Mouse (Mus musculus) C2C12 (cell line): ENCODE measurements around the gene Arhgap24. TPM values are rescaled to one million over a fixed set of nuclear protein-coding genes. Genes with fewer than 3 reads are reported as not detected.
"Not testable (repeated sequence)": the region's sequence is repeated elsewhere in the genome, so short reads cannot be mapped to it uniquely, and the experiment has no call there.

Experiments used
- H3K27me3 ChIP-seq: one replicate; pipeline ENCODE4 v1.6.1; 2011; ENCODE audit not compliant: control insufficient read depth, insufficient read depth, insufficient read length
- H3K36me3 ChIP-seq: one replicate; pipeline ENCODE4 v1.6.1; 2011; ENCODE audit not compliant: control insufficient read depth, insufficient read depth
- H3K4me3 ChIP-seq: one replicate; pipeline ENCODE4 v1.5.1; 2011; ENCODE audit warnings: mild to moderate bottlenecking, control low read depth; ENCODE audit not compliant: poor library complexity, insufficient read depth, severe bottlenecking
- H3K79me2 ChIP-seq: one replicate; pipeline ENCODE4 v1.6.1; 2011; ENCODE audit not compliant: control insufficient read depth, insufficient read depth
- H3K79me3 ChIP-seq: one replicate; pipeline ENCODE4 v1.6.1; 2011; ENCODE audit warnings: low read depth, control low read depth
- H3ac ChIP-seq: one replicate; pipeline ENCODE3; 2011; ENCODE audit warnings: low read depth; ENCODE audit not compliant: control insufficient read depth, insufficient read length
- CEBPB ChIP-seq: IDR thresholded peaks from one replicate; pipeline ENCODE4 v1.6.1; 2011; ENCODE audit warnings: low read depth, mild to moderate bottlenecking, control low read depth, moderate library complexity
- CTCF ChIP-seq: IDR thresholded peaks from one replicate; pipeline ENCODE4 v1.5.1; 2011; ENCODE audit not compliant: control insufficient read depth, insufficient read depth, insufficient read length
- FOSL1 ChIP-seq: IDR thresholded peaks from one replicate; pipeline ENCODE4 v1.8.0; 2011; ENCODE audit warnings: mild to moderate bottlenecking, low read length; ENCODE audit not compliant: poor library complexity, insufficient read depth, severe bottlenecking
- MAX ChIP-seq: IDR thresholded peaks from one replicate; pipeline ENCODE4 v1.6.1; 2011; ENCODE audit warnings: mild to moderate bottlenecking, control low read depth
- MYOD1 ChIP-seq: IDR thresholded peaks from one replicate; pipeline ENCODE4 v1.6.1; 2011; ENCODE audit warnings: low read depth; ENCODE audit not compliant: control insufficient read depth, insufficient read length
- MYOG ChIP-seq: IDR thresholded peaks from one replicate; pipeline ENCODE4 v1.6.1; 2011; ENCODE audit not compliant: control insufficient read depth, insufficient read length; ENCODE audit errors: extremely low read depth
- USF1 ChIP-seq: IDR thresholded peaks from one replicate; pipeline ENCODE4 v1.6.1; 2011; ENCODE audit warnings: low read depth, mild to moderate bottlenecking, control low read depth, moderate library complexity
- polyA plus RNA-seq: library from polyadenylated mRNA; unstranded; fragments of >200 nt; fragmentation: generic; extraction: Trizol; gene quantifications from one replicate; pipeline ENCODE4 v1.2.1, GENCODE M21; 2012; ENCODE audit warnings: missing spikeins

Gene Arhgap24
- polyA plus RNA-seq, 1 experiment = 2.9 TPM

DNA sequence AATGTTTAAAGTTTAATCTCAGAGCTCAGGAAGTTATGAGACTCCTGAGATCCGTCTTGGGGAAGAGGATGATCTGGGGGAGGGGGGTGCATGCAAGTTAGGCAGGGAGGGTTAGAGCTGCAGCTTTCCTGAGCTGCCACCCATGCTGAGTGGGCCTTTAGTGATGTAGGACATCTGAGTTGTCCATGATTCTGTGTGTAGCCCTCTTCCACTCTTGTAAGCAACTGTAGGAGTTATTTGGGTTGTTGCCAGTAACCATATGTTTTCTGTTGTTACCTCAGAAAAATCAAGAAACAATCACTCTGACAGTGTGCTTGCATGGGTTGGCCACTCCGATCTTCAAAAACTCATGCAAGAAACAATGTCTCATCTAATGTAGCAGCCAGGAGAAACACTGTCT, 370.6 kb downstream of the Arhgap24 start:
- no peaks in the 10 kb centered on the region for H3K79me3 ChIP-seq
- no peak overlapping the region for H3K4me3 ChIP-seq
- TF ChIP-seq USF1 = no peak
- TF ChIP-seq FOSL1 = no peak
- TF ChIP-seq MYOD1 = no peak
- no peak for TF ChIP-seq MYOG
- no peak for TF ChIP-seq MAX
- TF ChIP-seq CEBPB = no peak
- no peak for TF ChIP-seq CTCF
- H3K27me3 ChIP-seq = no peaks in the 10 kb centered on the region
- no peaks in the 10 kb centered on the region for H3K79me2 ChIP-seq
- no peak overlapping the region for H3ac ChIP-seq
- H3K36me3 ChIP-seq = no peaks in the 10 kb centered on the region

DNA sequence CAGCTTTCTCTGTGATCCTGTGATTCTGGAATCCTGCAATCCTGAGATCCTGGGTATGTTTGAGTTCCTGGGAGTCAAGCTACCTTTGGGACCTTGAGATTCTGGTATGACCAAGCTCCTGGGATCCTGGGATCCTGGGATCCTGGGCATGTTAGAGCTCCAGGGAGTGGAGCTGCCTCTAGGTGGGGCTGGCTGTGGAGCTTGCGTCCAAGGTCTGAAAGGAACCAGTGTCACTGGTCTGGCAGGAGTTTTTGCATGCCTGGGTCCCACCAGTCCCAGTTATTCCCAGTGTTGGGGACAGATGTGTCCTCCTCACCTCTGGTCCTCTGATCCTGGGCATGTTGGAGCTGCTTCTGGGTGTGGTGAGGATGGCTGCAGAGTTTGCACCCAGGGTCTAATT, 372.6 kb downstream of the Arhgap24 start:
- no peak overlapping the region for H3ac ChIP-seq
- no peak overlapping the region for H3K4me3 ChIP-seq
- TF ChIP-seq MYOG (no peak), MYOD1 (no peak), FOSL1 (no peak), USF1 (no peak), CTCF (no peak), CEBPB (no peak), MAX (no peak)
- H3K79me2 ChIP-seq = no peaks in the 10 kb centered on the region
- H3K27me3 ChIP-seq = no peaks in the 10 kb centered on the region
- H3K36me3 ChIP-seq = no peaks in the 10 kb centered on the region
- H3K79me3 ChIP-seq = no peaks in the 10 kb centered on the region

DNA sequence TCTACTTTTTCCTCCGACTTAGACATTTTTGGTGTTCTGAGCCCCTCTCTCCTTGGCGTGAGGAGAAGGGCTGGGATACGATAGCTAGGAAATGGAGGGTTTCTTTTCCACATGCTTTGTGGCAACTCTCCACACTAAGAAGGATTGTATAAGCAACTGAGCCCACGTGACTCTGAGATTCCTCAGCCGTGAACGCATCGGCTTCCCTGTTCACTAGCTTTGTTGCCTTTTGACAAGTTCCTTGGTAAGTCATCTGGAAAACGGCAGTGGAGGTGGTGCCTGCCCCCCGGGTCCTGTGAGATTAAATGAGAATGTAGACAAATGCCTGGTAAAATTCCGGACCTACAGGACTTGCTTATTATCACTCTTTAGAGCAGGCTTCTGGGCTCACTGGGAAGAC, 374.6 kb downstream of the Arhgap24 start:
- TF ChIP-seq CTCF (no peak), MYOD1 (no peak), USF1 (no peak)
- H3K27me3 ChIP-seq = no peaks in the 10 kb centered on the region
- H3K4me3 ChIP-seq = no peak overlapping the region
- no peaks in the 10 kb centered on the region for H3K36me3 ChIP-seq
- H3K79me3 ChIP-seq = no peaks in the 10 kb centered on the region
- H3K79me2 ChIP-seq = no peaks in the 10 kb centered on the region
- H3ac ChIP-seq = no peak overlapping the region

DNA sequence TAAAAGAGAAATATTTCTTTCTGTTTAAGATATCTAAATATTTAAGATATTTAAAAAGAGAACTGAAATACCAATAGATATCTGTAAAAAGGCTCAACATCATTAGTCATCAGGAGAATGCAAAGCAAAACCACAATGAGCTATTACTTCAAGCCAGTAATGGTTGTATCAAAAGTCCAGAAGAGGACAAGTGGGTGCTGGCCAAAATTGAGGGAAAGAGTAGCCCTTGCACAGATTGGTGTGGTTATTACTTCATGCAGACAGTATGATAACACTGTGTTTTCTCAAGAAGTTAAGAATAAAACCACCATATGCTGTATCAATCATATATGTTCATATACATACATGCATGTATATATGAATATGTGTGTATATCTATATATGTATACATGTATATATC, 376.9 kb downstream of the Arhgap24 start:
- no peaks in the 10 kb centered on the region for H3K79me2 ChIP-seq
- no peak overlapping the region for H3K4me3 ChIP-seq
- no peak overlapping the region for H3ac ChIP-seq
- no peaks in the 10 kb centered on the region for H3K36me3 ChIP-seq
- no peaks in the 10 kb centered on the region for H3K79me3 ChIP-seq
- no peaks in the 10 kb centered on the region for H3K27me3 ChIP-seq
- no peak for TF ChIP-seq MYOG
- no peak for TF ChIP-seq MYOD1
- no peak for TF ChIP-seq USF1
- TF ChIP-seq CTCF = no peak
- TF ChIP-seq MAX = no peak
- no peak for TF ChIP-seq CEBPB
- TF ChIP-seq FOSL1 = no peak

DNA sequence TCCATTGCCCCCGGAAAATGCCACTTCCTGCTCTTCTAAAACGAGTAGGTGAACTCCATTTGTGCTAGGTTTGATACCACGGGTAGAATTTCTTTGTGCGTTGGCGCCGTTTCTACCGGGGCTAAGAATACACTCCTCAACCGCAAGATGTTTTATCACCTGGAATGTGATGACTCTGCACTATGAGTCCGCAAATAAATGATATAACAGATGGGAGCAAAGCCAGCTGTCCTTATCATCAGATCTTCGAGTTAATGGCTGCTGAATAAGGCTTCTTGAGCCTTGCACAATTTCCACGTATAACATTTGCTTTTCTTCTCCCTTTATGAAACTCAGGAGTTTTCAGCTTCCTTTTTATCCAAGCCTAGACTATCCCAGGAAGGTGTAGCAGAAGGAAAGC, 378.6 kb downstream of the Arhgap24 start:
- Histone ChIP-seq H3K36me3 (no peaks in the 10 kb centered on the region), H3K4me3 (no peak overlapping the region), H3K27me3 (no peaks in the 10 kb centered on the region), H3ac (no peak overlapping the region), H3K79me3 (no peaks in the 10 kb centered on the region), H3K79me2 (no peaks in the 10 kb centered on the region)
- TF ChIP-seq FOSL1 (no peak), CEBPB (no peak), MYOD1 (no peak)

DNA sequence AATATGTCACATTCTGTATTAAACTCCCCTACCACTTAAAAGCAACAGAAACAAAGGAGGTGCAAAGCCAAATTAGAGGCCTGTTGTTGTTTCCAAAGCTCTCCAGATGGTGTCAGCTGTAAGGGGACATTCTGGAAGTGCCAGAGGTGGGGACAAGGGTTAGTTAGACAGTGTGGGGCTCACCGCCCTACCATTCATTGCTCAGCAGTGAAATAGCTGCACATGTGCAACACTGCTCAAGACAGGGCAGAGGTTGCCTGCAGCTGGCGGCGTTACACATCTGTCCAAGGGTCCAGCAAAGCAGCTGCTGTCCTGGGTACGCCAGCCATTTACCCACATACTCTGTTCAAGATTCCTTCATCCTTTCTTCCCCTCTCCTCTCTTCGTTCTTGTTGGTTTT, 387.0 kb downstream of the Arhgap24 start:
- H3ac ChIP-seq = no peak overlapping the region
- H3K79me3 ChIP-seq = no peaks in the 10 kb centered on the region
- H3K36me3 ChIP-seq = no peaks in the 10 kb centered on the region
- H3K79me2 ChIP-seq = no peaks in the 10 kb centered on the region
- TF ChIP-seq USF1 (no peak), FOSL1 (no peak), MAX (no peak), CEBPB (no peak), MYOG (no peak), CTCF (no peak), MYOD1 (no peak)
- H3K27me3 ChIP-seq = no peaks in the 10 kb centered on the region
- no peak overlapping the region for H3K4me3 ChIP-seq

DNA sequence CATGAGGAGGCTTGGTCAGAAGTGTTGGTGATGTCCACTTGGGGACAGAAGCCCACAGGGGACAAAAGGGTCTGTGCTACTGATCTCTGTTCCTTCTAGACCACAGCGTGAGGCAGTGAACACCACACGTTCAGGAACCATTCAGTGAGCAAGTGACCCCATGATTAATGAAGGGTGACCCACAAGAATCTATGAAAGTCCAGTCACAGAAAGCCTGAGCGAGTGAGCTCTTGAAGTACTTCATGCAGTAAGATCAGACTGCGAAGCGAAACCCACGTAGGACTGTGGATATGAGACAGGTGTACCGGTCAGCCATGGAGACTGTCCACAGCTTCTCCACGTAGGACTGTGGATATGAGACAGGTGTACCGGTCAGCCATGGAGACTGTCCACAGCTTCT, 391.8 kb downstream of the Arhgap24 start:
- H3K79me3 ChIP-seq, H3ac ChIP-seq, H3K4me3 ChIP-seq, H3K36me3 ChIP-seq, H3K27me3 ChIP-seq, H3K79me2 ChIP-seq: not testable (repeated sequence)
